Mouse (Mus musculus) forebrain, embryonic 16.5 days (tissue): ENCODE measurements at regions not wholly inside any gene's neighbourhood (a gene's known extent, or its start where the extent isn't known, plus 50 kb on each side); places are given as distances from the start of the nearest gene placed in this dataset.

Source experiments
- ATAC-seq: fragments of 200-750 bp; cut with Nextera tagmentation; 2 replicates; pipeline ENCODE4 v1.8.0; 2017; ENCODE audit warnings: mild to moderate bottlenecking, moderate library complexity
- H3K27ac ChIP-seq: fragments of 300-500 bp; sonication (generic); 2 replicates; pipeline ENCODE4 v1.5.1; 2014; ENCODE audit warnings: low read length, control low read depth
- H3K27me3 ChIP-seq: fragments of 300-500 bp; sonication (generic); replicated peaks from 2 replicates; pipeline ENCODE4 v1.6.1; 2014; ENCODE audit warnings: low read length; ENCODE audit not compliant: control insufficient read depth, insufficient read depth
- H3K36me3 ChIP-seq: fragments of 300-500 bp; sonication (generic); 2 replicates; pipeline ENCODE4 v1.6.1; 2014; ENCODE audit not compliant: control insufficient read depth, insufficient read depth
- H3K4me1 ChIP-seq: fragments of 300-500 bp; sonication (generic); replicated peaks from 2 replicates; pipeline ENCODE4 v1.6.1; 2014; ENCODE audit warnings: low read length; ENCODE audit not compliant: control insufficient read depth, insufficient read depth
- H3K4me2 ChIP-seq: fragments of 300-500 bp; sonication (generic); 2 replicates; pipeline ENCODE4 v1.6.1; 2014; ENCODE audit warnings: mild to moderate bottlenecking, low read length, control low read depth
- H3K4me3 ChIP-seq: fragments of 300-500 bp; sonication (generic); replicated peaks from 2 replicates; pipeline ENCODE4 v1.5.1; 2014; ENCODE audit warnings: mild to moderate bottlenecking, low read length, control low read depth
- H3K9ac ChIP-seq: fragments of 300-500 bp; sonication (generic); replicated peaks from 2 replicates; pipeline ENCODE4 v1.6.1; 2014; ENCODE audit warnings: low read depth, low read length, control low read depth
- H3K9me3 ChIP-seq: fragments of 300-500 bp; sonication (generic); 2 replicates; pipeline ENCODE4 v1.6.1; 2016; ENCODE audit warnings: low read length; ENCODE audit not compliant: control insufficient read depth
- WGBS: fragments of 180-500 bp; shearing (Covaris S2); extraction: QIAGEN DNeasy Blood & Tissue Kit; methylation state at CpG from one replicate; pipeline ENCODE4 v1.1.7; 2014; 5-methylcytosine and 5-hydroxymethylcytosine counted together

DNA sequence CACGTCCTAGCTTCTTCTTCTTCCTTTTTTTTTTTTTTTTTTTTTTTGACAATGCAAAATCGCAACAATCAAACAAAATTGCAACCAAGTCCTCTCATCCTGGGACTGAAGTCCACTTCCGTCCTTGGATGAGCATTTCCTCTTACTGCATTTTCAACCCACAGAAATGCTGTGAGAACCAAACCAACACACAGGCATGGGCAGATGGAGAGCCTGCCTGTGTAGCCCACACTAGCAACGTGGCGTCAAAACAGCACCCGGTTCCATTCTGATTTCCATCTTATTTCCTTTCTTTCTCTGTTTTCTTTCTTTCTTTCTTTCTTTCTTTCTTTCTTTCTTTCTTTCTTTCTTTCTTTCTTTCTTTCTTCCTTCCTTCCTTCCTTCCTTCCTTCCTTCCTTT lies 360.7 kb upstream of the Prox1 start:
- H3K4me2 ChIP-seq: no peak overlapping the region
- H3K27me3 ChIP-seq: no peaks in the 10 kb centered on the region
- H3K9me3 ChIP-seq: no peaks in the 10 kb centered on the region
- ATAC-seq: no peak
- peaks cover 6% of the 10 kb centered on the region; the same call in 1 of the 2 replicates for H3K4me1 ChIP-seq
- no peak overlapping the region for H3K9ac ChIP-seq
- no peak overlapping the region for H3K4me3 ChIP-seq
- no peaks in the 10 kb centered on the region for H3K36me3 ChIP-seq
- H3K27ac ChIP-seq: no peak overlapping the region
- 95% methylated on average over 6 of the region's 6 CpGs for WGBS

DNA sequence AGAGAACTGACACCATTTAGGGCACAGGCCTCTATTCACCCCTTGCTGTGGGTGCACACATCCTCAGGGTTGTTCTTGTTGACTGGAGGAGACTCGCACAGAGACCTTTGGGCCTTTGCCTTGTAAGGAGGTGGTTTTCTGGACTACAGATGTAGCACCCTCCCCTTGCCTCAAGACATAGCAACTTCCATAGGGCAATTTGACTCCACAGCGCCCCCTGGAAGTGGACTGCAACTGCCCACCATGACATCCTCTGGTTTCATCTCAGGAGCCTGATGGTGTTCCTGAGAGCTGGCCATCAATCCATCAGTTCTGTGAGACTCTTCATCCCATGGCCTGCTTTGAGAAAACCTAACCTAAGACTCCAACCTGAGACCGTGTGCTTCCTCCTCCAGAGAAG lies 359.6 kb upstream of the Prox1 start:
- peaks cover 6% of the 10 kb centered on the region; the same call in 1 of the 2 replicates for H3K4me1 ChIP-seq
- H3K9ac ChIP-seq: no peak overlapping the region
- H3K9me3 ChIP-seq: no peaks in the 10 kb centered on the region
- no peaks in the 10 kb centered on the region for H3K27me3 ChIP-seq
- H3K27ac ChIP-seq: no peak overlapping the region
- no peaks in the 10 kb centered on the region for H3K36me3 ChIP-seq
- no peak overlapping the region for H3K4me2 ChIP-seq
- WGBS: 85% methylated on average over 3 of the region's 3 CpGs
- H3K4me3 ChIP-seq: no peak overlapping the region
- no peak for ATAC-seq

DNA sequence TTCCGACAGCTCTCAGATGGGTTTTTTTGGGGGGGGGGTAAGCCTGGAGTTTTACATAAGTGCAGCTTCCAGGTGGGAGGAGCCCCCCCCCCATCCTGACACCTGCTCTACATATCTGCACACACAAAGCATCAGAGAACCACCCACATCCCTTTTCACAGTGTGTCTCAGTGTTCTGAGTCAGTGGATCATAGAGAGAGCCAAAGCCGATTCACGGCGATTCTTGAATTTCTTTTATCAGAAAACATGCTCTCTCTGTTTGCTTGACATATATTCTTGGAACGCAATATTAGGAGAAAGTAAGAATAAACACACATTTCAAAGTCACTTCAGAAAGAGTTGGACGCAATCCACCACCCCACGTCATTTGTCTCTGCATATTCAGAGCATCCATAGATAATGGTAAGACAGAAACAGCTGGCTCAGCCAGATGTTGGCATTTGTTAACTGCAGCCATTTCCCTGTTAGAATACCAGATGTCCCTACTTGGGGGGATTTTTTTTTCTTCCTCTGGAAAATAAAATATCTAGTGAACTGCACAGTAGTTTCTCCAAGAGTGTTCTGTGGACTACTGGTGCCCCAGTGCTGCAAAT lies 357.1 kb upstream of the Prox1 start:
- no peaks in the 10 kb centered on the region for H3K9me3 ChIP-seq
- H3K4me3 ChIP-seq: no peak overlapping the region
- no peaks in the 10 kb centered on the region for H3K27me3 ChIP-seq

DNA sequence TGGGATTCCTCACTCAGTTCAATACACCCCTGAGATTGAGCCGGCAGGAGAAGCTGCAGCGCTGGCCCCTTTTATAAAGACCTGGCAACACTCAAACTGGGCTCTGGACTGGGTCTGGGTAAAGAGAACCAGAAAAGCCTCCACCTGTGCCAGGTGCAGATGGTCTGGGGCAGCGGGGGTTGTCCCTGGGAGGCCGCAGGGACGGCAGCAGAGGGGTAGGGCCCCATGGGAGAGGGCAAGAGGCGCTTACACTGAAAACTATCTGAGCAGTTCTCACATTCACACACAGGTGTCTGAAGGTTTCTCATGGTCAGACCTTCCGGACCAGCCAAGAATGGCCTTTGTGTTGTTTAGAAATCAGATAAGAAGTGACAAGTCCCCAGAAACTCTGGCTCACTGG lies 356.1 kb upstream of the Prox1 start:
- 23% methylated on average over 7 of the region's 7 CpGs for WGBS
- no peaks in the 10 kb centered on the region for H3K9me3 ChIP-seq
- ATAC-seq: no peak

More for the DNA sequence above, 357.1 kb upstream of the Prox1 start:
- Histone ChIP-seq H3K4me2 (no peak overlapping the region), H3K9ac (no peak overlapping the region), H3K4me1 (no peaks in the 10 kb centered on the region), H3K36me3 (no peaks in the 10 kb centered on the region), H3K27ac (no peak overlapping the region)
- no peak for ATAC-seq
- WGBS: 77% methylated on average over 7 of the region's 7 CpGs

DNA sequence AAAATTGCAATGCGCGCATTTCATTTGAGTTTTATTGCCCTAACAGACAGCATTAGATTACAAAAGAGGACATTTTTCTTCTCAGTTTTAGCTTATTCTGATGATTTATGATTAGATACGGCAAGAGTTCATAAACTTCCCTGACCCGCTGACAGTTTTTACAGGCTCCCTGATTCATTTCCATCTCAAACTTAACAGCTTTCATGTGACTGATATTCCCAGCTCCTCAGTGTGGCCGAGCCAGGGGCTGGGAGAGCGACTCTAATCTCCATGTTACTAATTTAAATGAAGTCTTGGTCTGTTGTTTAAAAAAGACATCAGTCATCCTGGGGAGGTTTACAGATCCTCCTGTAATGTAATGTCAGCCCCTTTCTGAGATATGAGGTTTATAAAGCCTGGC lies 355.5 kb upstream of the Prox1 start:
- WGBS: 79% methylated on average over 6 of the region's 6 CpGs
- no peaks in the 10 kb centered on the region for H3K36me3 ChIP-seq
- no peak overlapping the region for H3K4me2 ChIP-seq
- no peak overlapping the region for H3K4me3 ChIP-seq
- no peak overlapping the region for H3K27ac ChIP-seq
- H3K4me1 ChIP-seq: no peaks in the 10 kb centered on the region
- no peaks in the 10 kb centered on the region for H3K27me3 ChIP-seq
- ATAC-seq: no peak
- H3K9me3 ChIP-seq: no peaks in the 10 kb centered on the region
- no peak overlapping the region for H3K9ac ChIP-seq

More for the DNA sequence above, 356.1 kb upstream of the Prox1 start:
- no peak overlapping the region for H3K4me3 ChIP-seq
- no peaks in the 10 kb centered on the region for H3K4me1 ChIP-seq
- H3K36me3 ChIP-seq: no peaks in the 10 kb centered on the region
- H3K9ac ChIP-seq: no peak overlapping the region
- H3K27ac ChIP-seq: no peak overlapping the region
- no peak overlapping the region for H3K4me2 ChIP-seq
- H3K27me3 ChIP-seq: no peaks in the 10 kb centered on the region

DNA sequence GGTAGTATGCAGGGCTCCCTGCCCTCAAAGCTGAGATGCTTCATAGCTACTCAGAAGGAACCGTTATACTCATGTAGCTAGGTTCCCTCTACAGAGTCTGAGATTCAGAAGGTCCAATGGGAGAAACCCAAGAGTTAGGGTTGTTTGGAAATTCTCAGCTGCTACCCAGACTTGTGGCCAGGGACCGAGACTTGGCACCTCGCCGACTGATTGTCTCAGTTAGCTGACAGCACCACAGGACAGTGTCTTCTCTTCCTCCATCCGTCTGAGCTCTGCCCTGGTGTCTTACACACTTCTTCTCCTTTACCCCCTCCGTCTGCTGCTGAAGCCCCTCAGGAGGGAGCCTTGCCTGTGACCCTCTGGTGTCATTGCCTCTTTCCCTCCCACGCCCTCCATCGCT lies 329.6 kb upstream of the Prox1 start:
- no peak overlapping the region for H3K9ac ChIP-seq
- 94% methylated on average over 8 of the region's 8 CpGs for WGBS
- H3K27me3 ChIP-seq: no peaks in the 10 kb centered on the region
- no peak overlapping the region for H3K27ac ChIP-seq
- ATAC-seq: no peak
- no peaks in the 10 kb centered on the region for H3K9me3 ChIP-seq
- H3K4me3 ChIP-seq: no peak overlapping the region
- H3K4me2 ChIP-seq: no peak overlapping the region
- H3K4me1 ChIP-seq: no peaks in the 10 kb centered on the region
- H3K36me3 ChIP-seq: no peaks in the 10 kb centered on the region

DNA sequence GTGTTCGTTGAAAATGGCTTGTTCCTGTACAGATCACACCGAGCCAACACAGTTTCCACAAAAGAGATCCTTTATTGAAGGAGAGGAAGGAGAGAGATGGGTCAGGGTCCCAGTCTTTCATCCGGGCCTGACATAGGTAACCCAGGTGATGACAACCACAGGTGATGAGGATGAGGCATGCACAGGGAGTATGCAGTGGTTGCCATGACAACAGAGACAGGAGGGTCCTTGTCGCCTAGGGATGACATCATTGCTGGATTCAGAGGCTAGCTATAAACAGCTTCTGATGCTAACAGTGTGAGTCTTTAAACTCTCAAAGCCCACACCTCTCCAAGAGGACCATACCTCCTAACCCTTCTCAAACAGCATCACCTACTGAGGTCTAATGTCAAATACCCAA lies 327.0 kb upstream of the Prox1 start:
- Histone ChIP-seq H3K27me3 (no peaks in the 10 kb centered on the region), H3K4me2 (no peak overlapping the region), H3K36me3 (no peaks in the 10 kb centered on the region), H3K9me3 (no peaks in the 10 kb centered on the region), H3K27ac (no peak overlapping the region), H3K4me1 (no peaks in the 10 kb centered on the region), H3K4me3 (no peak overlapping the region), H3K9ac (no peak overlapping the region)
- no peak for ATAC-seq
- 79% methylated on average over 4 of the region's 4 CpGs for WGBS

DNA sequence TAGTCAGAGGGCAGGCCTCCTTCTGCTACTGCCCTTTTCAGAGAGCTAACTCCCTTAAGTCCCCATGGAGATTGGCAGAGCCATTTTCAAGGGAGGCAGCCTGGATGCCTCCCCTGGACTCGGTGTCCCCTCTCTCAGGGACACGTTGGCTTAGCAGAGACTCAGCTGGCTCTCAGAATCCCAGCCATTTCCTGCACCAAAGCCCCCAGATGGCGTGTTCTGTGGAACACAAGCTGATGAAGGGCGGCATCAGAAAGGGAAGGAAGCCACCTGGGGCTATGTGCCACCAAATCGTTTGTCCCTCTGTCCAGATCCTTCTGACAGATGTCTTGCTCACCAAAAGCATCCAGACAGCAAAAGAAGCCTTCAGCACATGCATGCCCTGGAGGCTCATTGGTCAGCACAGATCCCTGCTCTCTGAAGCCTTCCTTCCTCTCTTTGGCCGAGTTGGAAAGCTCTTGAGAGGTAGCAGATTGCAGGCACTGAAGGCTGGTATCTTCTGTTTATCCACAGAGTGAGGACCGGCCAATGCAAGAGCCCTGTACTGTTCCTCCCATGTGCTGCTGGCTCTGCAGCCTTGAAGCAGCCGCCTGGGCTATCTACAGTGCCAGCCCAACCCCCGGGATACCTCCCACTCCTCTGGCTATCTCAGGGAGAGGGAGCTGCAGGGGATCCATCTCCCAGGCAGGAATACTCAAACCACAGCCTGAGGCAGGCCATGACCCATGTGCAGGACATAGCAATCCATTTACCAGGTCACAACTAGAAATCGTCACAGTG lies 325.4 kb upstream of the Prox1 start:
- Histone ChIP-seq H3K36me3 (no peaks in the 10 kb centered on the region), H3K9me3 (no peaks in the 10 kb centered on the region)

DNA sequence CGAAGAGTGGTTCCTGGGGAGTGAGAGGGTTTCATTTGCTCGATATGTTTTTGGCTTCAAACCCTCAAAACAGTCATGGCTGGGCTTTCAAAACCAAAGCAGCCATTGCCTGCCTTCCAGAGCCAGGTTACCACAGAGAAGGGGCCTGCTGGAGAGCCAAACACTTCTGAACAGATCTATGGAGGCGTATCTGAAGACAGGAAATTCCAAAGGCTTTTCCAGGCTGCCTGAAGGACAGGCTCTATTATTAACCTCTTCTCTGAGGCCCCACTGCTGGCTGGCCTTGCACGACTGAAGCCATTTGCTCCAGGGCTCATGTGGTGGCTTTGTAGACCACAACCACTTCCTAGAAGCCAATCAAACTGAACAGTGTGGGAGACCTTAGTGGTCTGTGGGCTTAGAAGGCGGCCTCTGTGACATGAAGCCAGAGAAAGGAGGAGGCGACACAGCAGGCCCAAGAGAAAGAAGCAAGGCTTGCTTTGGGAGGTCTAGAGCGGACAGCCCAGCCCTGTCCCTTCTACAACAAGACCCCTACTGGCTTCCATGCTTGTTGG lies 316.1 kb upstream of the Prox1 start:
- H3K4me1 ChIP-seq: no peaks in the 10 kb centered on the region
- 74% methylated on average over 7 of the region's 7 CpGs for WGBS

More for the DNA sequence above, 325.4 kb upstream of the Prox1 start:
- no peak for ATAC-seq
- no peak overlapping the region for H3K4me2 ChIP-seq
- H3K27ac ChIP-seq: no peak overlapping the region
- no peak overlapping the region for H3K4me3 ChIP-seq
- H3K9ac ChIP-seq: no peak overlapping the region
- no peaks in the 10 kb centered on the region for H3K27me3 ChIP-seq
- H3K4me1 ChIP-seq: no peaks in the 10 kb centered on the region
- WGBS: 61% methylated on average over 10 of the region's 10 CpGs

More for the DNA sequence above, 316.1 kb upstream of the Prox1 start:
- H3K9ac ChIP-seq: no peak overlapping the region
- no peak overlapping the region for H3K4me2 ChIP-seq
- ATAC-seq: no peak
- no peak overlapping the region for H3K4me3 ChIP-seq
- no peaks in the 10 kb centered on the region for H3K36me3 ChIP-seq
- H3K9me3 ChIP-seq: no peaks in the 10 kb centered on the region
- no peaks in the 10 kb centered on the region for H3K27me3 ChIP-seq
- H3K27ac ChIP-seq: no peak overlapping the region
